Mouse (Mus musculus): ENCODE measurements around the gene Cenpx. TPM values are rescaled to one million over a fixed set of nuclear protein-coding genes. Genes with fewer than 3 reads are reported as not detected.
A peak's percentile ranks its signal among the peaks of the same experiment; 100 is the strongest.

The Cenpx gene
- polyA plus RNA-seq, 1 experiment from 2014 or later: 78.1 TPM

DNA sequence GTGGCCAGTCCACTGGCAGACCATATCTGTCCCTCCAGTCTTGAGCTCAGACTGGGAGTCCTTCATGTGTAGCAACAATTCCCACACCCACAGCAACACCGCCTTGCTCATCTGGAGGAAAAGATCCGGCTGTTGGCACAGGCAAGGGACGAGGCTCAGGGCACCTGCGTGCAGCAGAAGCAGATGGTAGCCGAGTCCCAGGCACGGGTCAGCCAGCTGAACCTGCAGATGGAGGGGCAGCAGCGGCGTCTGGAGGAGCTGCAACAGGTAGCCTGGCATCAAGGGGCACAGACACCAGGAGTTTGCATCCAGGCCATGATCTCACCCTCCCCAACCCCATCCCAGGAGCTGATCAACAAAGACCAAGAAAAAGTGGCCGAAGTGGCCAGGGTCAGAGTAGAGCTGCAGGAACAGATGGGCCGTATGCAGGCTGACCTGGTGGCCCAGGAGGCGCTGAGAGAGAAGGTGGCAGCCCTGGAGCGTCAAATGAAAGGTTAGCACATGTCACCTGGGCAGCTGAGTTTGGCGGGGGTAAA lies 6.4 kb upstream of the Cenpx start:
- H3K27ac ChIP-seq (ENCODE audit: low read length): no peak overlapping the region
- WGBS (ENCODE audit: insufficient replicate concordance): 76% methylated on average over 13 of the region's 13 CpGs
- H3K9ac ChIP-seq (ENCODE audit: low read depth, low read length): no peak overlapping the region
- peaks cover 18% of the 10 kb centered on the region for H3K4me1 ChIP-seq (ENCODE audit: control insufficient read depth, low read depth, low read length)
- no peaks in the 10 kb centered on the region for H3K36me3 ChIP-seq (ENCODE audit: control insufficient read depth, insufficient read depth)
- H3K4me3 ChIP-seq (ENCODE audit: low read depth, low read length): no peak overlapping the region
- H3K27me3 ChIP-seq (ENCODE audit: control insufficient read depth, insufficient read depth, low read depth, low read length): peaks cover 24% of the 10 kb centered on the region
- ATAC-seq (ENCODE audit: low read depth): no peak
- no peak overlapping the region for H3K4me2 ChIP-seq (ENCODE audit: low read depth, low read length)
- H3K9me3 ChIP-seq (replicated peaks; ENCODE audit: control insufficient read depth, low read length): no peaks in the 10 kb centered on the region

DNA sequence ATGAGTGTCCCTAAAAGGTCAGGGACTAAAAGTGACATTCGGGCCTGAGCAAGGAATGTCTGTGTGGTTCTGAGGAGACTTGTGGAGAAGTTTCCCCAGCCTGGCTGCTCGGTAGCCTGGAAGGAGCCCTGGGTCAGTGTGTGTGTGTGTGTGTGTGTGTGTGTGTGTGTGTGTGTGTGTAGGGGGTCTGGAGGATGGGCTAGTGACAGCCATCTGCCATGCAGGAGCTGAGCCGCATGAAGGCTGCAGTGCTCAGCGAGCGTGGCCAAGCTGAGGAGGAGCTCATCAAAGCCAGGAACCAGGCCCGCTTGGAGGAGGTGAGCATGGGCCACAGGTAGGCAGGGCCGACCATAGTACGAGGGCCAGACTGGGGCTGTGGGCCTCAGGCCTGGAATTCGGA lies 5.7 kb upstream of the Cenpx start:
- H3K4me3 ChIP-seq (ENCODE audit: low read depth, low read length): no peak overlapping the region
- WGBS (ENCODE audit: insufficient replicate concordance): 86% methylated on average over 9 of the region's 9 CpGs
- H3K4me2 ChIP-seq (ENCODE audit: low read depth, low read length): no peak overlapping the region
- H3K27me3 ChIP-seq (ENCODE audit: control insufficient read depth, insufficient read depth, low read depth, low read length): peaks cover 24% of the 10 kb centered on the region
- H3K36me3 ChIP-seq (ENCODE audit: control insufficient read depth, insufficient read depth): no peaks in the 10 kb centered on the region
- no peak for ATAC-seq (ENCODE audit: low read depth)
- no peak overlapping the region for H3K9ac ChIP-seq (ENCODE audit: low read depth, low read length)
- H3K9me3 ChIP-seq (replicated peaks; ENCODE audit: control insufficient read depth, low read length): no peaks in the 10 kb centered on the region
- H3K4me1 ChIP-seq (ENCODE audit: control insufficient read depth, low read depth, low read length): peaks cover 24% of the 10 kb centered on the region
- H3K27ac ChIP-seq (ENCODE audit: low read length): no peak overlapping the region

DNA sequence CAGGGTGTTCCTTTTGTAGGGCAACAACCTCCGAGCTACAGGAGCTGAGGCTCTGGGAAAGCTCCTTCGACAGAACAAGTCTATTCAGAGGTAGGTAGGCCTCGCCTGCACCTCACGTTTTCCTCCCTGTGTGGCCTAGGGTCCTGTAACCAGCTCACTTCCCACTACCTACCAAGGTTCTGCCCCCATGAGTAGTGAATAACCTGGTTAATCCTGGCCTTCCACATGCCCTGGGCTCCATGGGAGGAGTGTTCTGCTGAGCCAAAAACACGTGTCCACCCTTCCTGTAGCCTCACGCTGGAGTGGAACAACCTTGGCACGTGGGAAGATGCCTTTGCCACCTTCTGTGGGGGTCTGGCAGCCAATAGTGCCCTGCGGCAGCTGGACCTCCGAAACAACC lies 1.6 kb upstream of the Cenpx start:
- H3K27me3 ChIP-seq (ENCODE audit: control insufficient read depth, insufficient read depth, low read depth, low read length): no peaks in the 10 kb centered on the region
- no peak for ATAC-seq (ENCODE audit: low read depth)
- H3K9ac ChIP-seq (ENCODE audit: low read depth, low read length): no peak overlapping the region
- H3K27ac ChIP-seq (ENCODE audit: low read length): no peak overlapping the region
- 79% methylated on average over 9 of the region's 9 CpGs for WGBS (ENCODE audit: insufficient replicate concordance)
- H3K4me3 ChIP-seq (ENCODE audit: low read depth, low read length): no peak overlapping the region
- no peak overlapping the region for H3K4me2 ChIP-seq (ENCODE audit: low read depth, low read length)
- H3K9me3 ChIP-seq (replicated peaks; ENCODE audit: control insufficient read depth, low read length): no peaks in the 10 kb centered on the region
- H3K4me1 ChIP-seq (ENCODE audit: control insufficient read depth, low read depth, low read length): peaks cover 20% of the 10 kb centered on the region
- H3K36me3 ChIP-seq (ENCODE audit: control insufficient read depth, insufficient read depth): no peaks in the 10 kb centered on the region

DNA sequence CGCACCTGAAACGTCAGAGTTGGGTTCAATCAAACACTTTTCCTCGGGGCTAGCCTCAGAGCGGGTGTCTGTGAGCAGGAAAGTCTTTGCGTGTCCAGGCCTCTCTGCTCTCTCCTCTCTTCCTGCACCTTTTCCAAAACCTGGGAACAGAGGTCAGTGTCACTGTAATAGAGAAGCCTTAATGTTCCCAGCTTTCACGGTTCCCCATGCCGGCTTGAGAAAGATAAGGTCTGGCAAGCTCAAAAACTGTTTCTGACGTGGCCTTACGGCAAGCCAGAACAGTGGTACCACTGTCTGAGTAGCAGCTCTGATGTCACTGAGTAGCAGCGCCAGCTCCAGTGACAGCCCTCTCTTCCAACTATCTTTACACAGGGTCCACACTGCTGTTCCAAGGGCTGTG lies 1.0 kb upstream of the Cenpx start:
- ATAC-seq (ENCODE audit: low read depth): no peak
- Histone ChIP-seq H3K9ac (ENCODE audit: low read depth, low read length) (peak overlapping the region; percentile 75), H3K9me3 (replicated peaks; ENCODE audit: control insufficient read depth, low read length) (no peaks in the 10 kb centered on the region), H3K27ac (ENCODE audit: low read length) (no peak overlapping the region), H3K4me2 (ENCODE audit: low read depth, low read length) (peak overlapping the region; percentile 99), H3K36me3 (ENCODE audit: control insufficient read depth, insufficient read depth) (no peaks in the 10 kb centered on the region), H3K4me1 (ENCODE audit: control insufficient read depth, low read depth, low read length) (peaks cover 20% of the 10 kb centered on the region), H3K27me3 (ENCODE audit: control insufficient read depth, insufficient read depth, low read depth, low read length) (no peaks in the 10 kb centered on the region), H3K4me3 (ENCODE audit: low read depth, low read length) (peak overlapping the region; percentile 68)
- WGBS (ENCODE audit: insufficient replicate concordance): 32% methylated on average over 10 of the region's 10 CpGs

DNA sequence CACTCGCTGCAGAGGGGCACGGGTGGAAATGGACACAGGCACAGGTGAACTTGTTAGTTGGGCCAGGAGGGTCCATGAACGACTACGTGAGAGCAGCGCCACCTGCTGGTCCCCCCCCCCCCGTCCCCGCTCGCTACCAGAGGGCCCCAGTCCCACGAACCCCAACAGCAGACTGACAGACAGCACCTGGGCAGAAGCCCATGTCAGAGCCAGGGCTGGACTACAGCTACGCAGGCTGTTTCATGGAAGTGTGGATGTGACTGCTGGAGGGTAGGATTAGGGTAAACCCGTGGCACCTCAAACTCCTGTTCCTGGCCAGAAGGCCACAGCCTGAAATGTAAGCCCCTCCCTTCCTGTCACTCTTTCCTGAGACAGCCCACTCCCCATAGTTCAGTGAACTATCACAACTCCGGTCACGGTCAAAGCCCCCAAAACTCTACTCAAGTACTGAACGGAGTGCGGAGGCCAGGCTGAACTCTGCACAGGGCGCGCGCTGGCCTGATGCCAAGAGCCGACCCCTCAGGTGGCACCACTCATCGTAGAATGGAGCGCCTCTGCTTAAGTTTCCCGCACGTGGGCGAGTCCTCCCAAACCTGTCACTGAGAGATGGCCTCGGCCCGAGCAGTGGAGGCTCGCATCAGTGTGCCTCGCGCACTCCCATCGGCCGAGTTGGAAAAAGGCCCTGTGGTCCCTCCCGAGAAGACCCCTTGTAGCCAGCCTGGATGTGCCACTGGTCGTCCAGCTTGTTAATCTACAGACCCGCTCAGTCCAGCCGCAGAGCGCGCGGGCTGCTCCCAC lies 568 bp downstream of the Cenpx start:
- peak; percentile 5 for ATAC-seq (ENCODE audit: low read depth)
- Histone ChIP-seq H3K27me3 (ENCODE audit: control insufficient read depth, insufficient read depth, low read depth, low read length) (no peaks in the 10 kb centered on the region), H3K4me3 (ENCODE audit: low read depth, low read length) (peak overlapping the region; percentile 72), H3K4me2 (ENCODE audit: low read depth, low read length) (peak overlapping the region; percentile 100), H3K36me3 (ENCODE audit: control insufficient read depth, insufficient read depth) (no peaks in the 10 kb centered on the region), H3K27ac (ENCODE audit: low read length) (peak overlapping the region; percentile 58), H3K4me1 (ENCODE audit: control insufficient read depth, low read depth, low read length) (peaks cover 20% of the 10 kb centered on the region), H3K9ac (ENCODE audit: low read depth, low read length) (peak overlapping the region; percentile 69), H3K9me3 (replicated peaks; ENCODE audit: control insufficient read depth, low read length) (no peaks in the 10 kb centered on the region)
- under 1% methylated on average over 38 of the region's 38 CpGs for WGBS (ENCODE audit: insufficient replicate concordance)

DNA sequence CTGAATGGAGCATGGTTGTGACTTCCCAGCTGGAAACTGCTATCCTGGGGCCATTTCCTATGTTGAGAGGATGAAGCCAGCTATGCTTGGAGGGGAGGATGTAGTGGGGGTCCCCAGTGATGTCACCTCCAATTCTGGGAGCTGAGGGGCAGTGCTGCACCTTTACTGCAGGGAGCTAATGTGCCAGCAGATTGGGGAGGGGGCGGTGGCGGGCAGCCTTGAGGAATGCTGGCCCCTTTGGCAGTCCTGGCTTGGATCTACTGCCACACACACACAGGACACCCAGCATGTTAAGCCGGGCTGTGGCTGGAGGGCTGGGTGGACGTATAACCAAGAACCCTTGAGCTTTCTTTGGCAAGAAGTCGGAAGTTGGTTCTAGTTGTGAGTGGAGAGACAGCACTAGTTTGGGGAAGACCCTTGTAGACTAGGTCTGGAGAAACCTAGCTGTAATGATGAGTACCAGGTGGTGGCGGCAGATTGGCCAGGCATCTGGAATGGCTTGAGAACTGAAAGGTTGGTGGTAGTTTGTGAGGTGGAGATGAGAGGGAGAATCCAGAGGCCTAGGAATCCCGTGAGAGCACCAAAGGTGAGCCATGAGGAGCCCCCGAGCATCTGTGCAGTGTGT lies 1.4 kb downstream of the Cenpx start:
- WGBS (ENCODE audit: insufficient replicate concordance): 68% methylated on average over 8 of the region's 8 CpGs
- H3K4me3 ChIP-seq (ENCODE audit: low read depth, low read length): no peak overlapping the region
- H3K9ac ChIP-seq (ENCODE audit: low read depth, low read length): no peak overlapping the region
- no peak overlapping the region for H3K27ac ChIP-seq (ENCODE audit: low read length)
- peak overlapping the region; percentile 100; the same call in 1 of the 2 replicates for H3K4me2 ChIP-seq (ENCODE audit: low read depth, low read length)
- H3K4me1 ChIP-seq (ENCODE audit: control insufficient read depth, low read depth, low read length): peaks cover 20% of the 10 kb centered on the region
- no peaks in the 10 kb centered on the region for H3K9me3 ChIP-seq (replicated peaks; ENCODE audit: control insufficient read depth, low read length)
- H3K27me3 ChIP-seq (ENCODE audit: control insufficient read depth, insufficient read depth, low read depth, low read length): no peaks in the 10 kb centered on the region
- no peaks in the 10 kb centered on the region for H3K36me3 ChIP-seq (ENCODE audit: control insufficient read depth, insufficient read depth)
- no peak for ATAC-seq (ENCODE audit: low read depth)

DNA sequence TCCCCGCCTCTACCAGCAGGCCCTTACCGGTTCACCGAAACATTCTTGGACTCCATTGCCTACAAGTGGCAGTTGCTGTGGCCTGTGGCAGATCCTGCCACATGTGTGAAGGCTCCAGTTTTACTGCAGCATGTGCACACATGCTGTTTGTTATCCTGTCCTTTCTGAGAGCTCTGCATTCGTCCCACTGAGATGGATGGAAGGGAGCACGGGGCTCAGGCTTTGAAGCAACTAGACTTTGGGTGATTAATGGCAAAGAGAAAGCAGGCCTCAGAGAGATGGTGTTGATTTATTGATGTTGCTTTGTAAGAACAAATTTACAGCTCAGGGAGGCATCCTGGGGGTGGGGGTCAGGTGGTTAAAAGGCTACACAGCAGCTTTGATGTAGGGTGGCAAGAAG lies 2.9 kb downstream of the Cenpx start:
- ATAC-seq (ENCODE audit: low read depth): no peak
- Histone ChIP-seq H3K27ac (ENCODE audit: low read length) (no peak overlapping the region), H3K36me3 (ENCODE audit: control insufficient read depth, insufficient read depth) (no peaks in the 10 kb centered on the region), H3K9ac (ENCODE audit: low read depth, low read length) (no peak overlapping the region), H3K4me1 (ENCODE audit: control insufficient read depth, low read depth, low read length) (peaks cover 20% of the 10 kb centered on the region), H3K9me3 (replicated peaks; ENCODE audit: control insufficient read depth, low read length) (no peaks in the 10 kb centered on the region), H3K4me2 (ENCODE audit: low read depth, low read length) (no peak overlapping the region), H3K4me3 (ENCODE audit: low read depth, low read length) (no peak overlapping the region), H3K27me3 (ENCODE audit: control insufficient read depth, insufficient read depth, low read depth, low read length) (no peaks in the 10 kb centered on the region)
- WGBS (ENCODE audit: insufficient replicate concordance): 76% methylated on average over 5 of the region's 5 CpGs

DNA sequence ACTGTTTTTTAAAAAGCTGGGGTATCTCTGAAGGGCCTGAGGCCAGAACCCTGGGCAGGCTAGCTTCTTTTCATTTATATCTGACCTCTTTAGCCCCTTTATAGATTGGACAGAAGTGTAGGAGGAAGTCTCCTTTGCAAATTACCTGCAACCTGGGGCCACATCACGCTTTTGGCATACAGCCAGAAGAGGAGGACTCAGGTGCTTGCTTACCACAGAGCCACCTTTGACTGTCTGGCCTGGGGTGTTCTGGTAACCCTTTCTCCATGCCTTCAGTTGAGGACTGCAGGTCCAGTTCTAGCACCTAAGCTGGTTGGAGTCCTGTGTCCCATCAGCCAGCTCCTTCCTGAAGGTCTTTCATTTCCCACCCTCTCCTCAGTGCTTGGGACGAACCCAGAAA lies 4.0 kb downstream of the Cenpx start:
- Histone ChIP-seq H3K4me1 (ENCODE audit: control insufficient read depth, low read depth, low read length) (peaks cover 16% of the 10 kb centered on the region), H3K9me3 (replicated peaks; ENCODE audit: control insufficient read depth, low read length) (no peaks in the 10 kb centered on the region), H3K27ac (ENCODE audit: low read length) (no peak overlapping the region), H3K4me3 (ENCODE audit: low read depth, low read length) (no peak overlapping the region), H3K9ac (ENCODE audit: low read depth, low read length) (no peak overlapping the region), H3K4me2 (ENCODE audit: low read depth, low read length) (no peak overlapping the region), H3K36me3 (ENCODE audit: control insufficient read depth, insufficient read depth) (no peaks in the 10 kb centered on the region), H3K27me3 (ENCODE audit: control insufficient read depth, insufficient read depth, low read depth, low read length) (no peaks in the 10 kb centered on the region)
- no peak for ATAC-seq (ENCODE audit: low read depth)
- WGBS (ENCODE audit: insufficient replicate concordance): 61% methylated on average over 2 of the region's 2 CpGs

DNA sequence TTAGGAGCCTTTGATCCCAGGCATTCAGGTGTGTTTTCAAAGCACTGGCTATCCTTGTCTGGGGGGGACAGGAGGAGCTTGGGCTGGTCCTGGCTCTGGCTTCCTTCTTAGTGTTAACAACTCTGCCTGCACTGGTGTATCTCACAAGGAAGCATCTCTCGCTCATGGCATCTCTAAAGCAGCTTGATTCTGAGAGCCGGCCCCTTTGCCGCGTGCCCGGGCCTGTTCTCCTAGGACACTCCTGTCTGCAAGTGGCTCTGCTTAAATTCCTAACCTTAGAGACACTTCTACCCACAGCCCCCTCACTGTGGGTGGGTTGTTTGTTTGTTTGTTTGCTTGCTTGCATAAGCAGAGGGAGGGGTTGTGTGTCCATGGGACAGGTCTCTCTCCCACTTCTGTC lies 5.6 kb downstream of the Cenpx start:
- H3K4me3 ChIP-seq (ENCODE audit: low read depth, low read length): no peak overlapping the region
- H3K4me1 ChIP-seq (ENCODE audit: control insufficient read depth, low read depth, low read length): peaks cover 5% of the 10 kb centered on the region
- no peak overlapping the region for H3K4me2 ChIP-seq (ENCODE audit: low read depth, low read length)
- no peaks in the 10 kb centered on the region; the same call in 1 of the 2 replicates for H3K36me3 ChIP-seq (ENCODE audit: control insufficient read depth, insufficient read depth)
- 70% methylated on average over 5 of the region's 5 CpGs for WGBS (ENCODE audit: insufficient replicate concordance)
- no peak overlapping the region for H3K27ac ChIP-seq (ENCODE audit: low read length)
- H3K27me3 ChIP-seq (ENCODE audit: control insufficient read depth, insufficient read depth, low read depth, low read length): no peaks in the 10 kb centered on the region
- H3K9me3 ChIP-seq (replicated peaks; ENCODE audit: control insufficient read depth, low read length): no peaks in the 10 kb centered on the region
- no peak overlapping the region for H3K9ac ChIP-seq (ENCODE audit: low read depth, low read length)
- no peak for ATAC-seq (ENCODE audit: low read depth)
